Mouse (Mus musculus): ENCODE measurements around the gene Cdcp1.

Gene Cdcp1

GRCm38 (mm10) chr9:123215621-123216440 is at the start of gene Cdcp1:
Gene Cdcp1 (minus strand): TSS chr9:123216038.
- DNase-seq (ENCODE audit: low spot score in 2 of 2): no peak

GRCm38 (mm10) chr9:123260611-123261021 is 44.8 kb upstream of the Cdcp1 start, which contains the start of gene Tmem158:
Gene Tmem158 (minus strand): TSS chr9:123260764.
- peak in 1 of 2 experiments; percentile 63 for DNase-seq (ENCODE audit: low spot score in 2 of 2)

GRCm38 (mm10) chr9:123259896-123260610 is 44.2 kb upstream of the Cdcp1 start:
- peak; percentile 17 to 79 for DNase-seq (ENCODE audit: low spot score in 2 of 2)

GRCm38 (mm10) chr9:123259461-123259895 is 43.6 kb upstream of the Cdcp1 start:
- DNase-seq (ENCODE audit: low spot score in 2 of 2): peak in 1 of 2 experiments; percentile 53

GRCm38 (mm10) chr9:123258796-123259195 is 43.0 kb upstream of the Cdcp1 start:
- no peak for DNase-seq (ENCODE audit: low spot score in 2 of 2)

GRCm38 (mm10) chr9:123255736-123256135 is 39.9 kb upstream of the Cdcp1 start:
- DNase-seq (ENCODE audit: low spot score in 2 of 2): no peak

GRCm38 (mm10) chr9:123247992-123248391 is 32.2 kb upstream of the Cdcp1 start:
- no peak for DNase-seq (ENCODE audit: low spot score in 2 of 2)

- no peak for DNase-seq (ENCODE audit: low spot score in 2 of 2)
These were observed 29.3 kb upstream of the Cdcp1 start for GRCm38 (mm10) chr9:123245146-123245545.

- DNase-seq (ENCODE audit: low spot score in 2 of 2): no peak
These were observed 28.1 kb upstream of the Cdcp1 start for GRCm38 (mm10) chr9:123243988-123244387.

- DNase-seq (ENCODE audit: low spot score in 2 of 2): no peak
These were observed 25.4 kb upstream of the Cdcp1 start for GRCm38 (mm10) chr9:123241191-123241590.

- no peak for DNase-seq (ENCODE audit: low spot score in 2 of 2)
These were observed 24.9 kb upstream of the Cdcp1 start for GRCm38 (mm10) chr9:123240751-123241150.

- DNase-seq (ENCODE audit: low spot score in 2 of 2): no peak
These were observed 24.4 kb upstream of the Cdcp1 start for GRCm38 (mm10) chr9:123240271-123240670.

- no peak for DNase-seq (ENCODE audit: low spot score in 2 of 2)
These were observed 23.8 kb upstream of the Cdcp1 start for GRCm38 (mm10) chr9:123239651-123240050.

- no peak for DNase-seq (ENCODE audit: low spot score in 2 of 2)
These were observed 22.6 kb upstream of the Cdcp1 start for GRCm38 (mm10) chr9:123238256-123239045.

GRCm38 (mm10) chr9:123237739-123238138 is 21.9 kb upstream of the Cdcp1 start:
- no peak for DNase-seq (ENCODE audit: low spot score in 2 of 2)

- DNase-seq (ENCODE audit: low spot score in 2 of 2): no peak
These were observed 19.8 kb upstream of the Cdcp1 start for GRCm38 (mm10) chr9:123235621-123236020.

GRCm38 (mm10) chr9:123229826-123230225 is 14.0 kb upstream of the Cdcp1 start:
- no peak for DNase-seq (ENCODE audit: low spot score in 2 of 2)

GRCm38 (mm10) chr9:123228671-123229070 is 12.8 kb upstream of the Cdcp1 start:
- DNase-seq (ENCODE audit: low spot score in 2 of 2): no peak

GRCm38 (mm10) chr9:123227106-123227750 is 11.4 kb upstream of the Cdcp1 start:
- no peak for DNase-seq (ENCODE audit: low spot score in 2 of 2)

- DNase-seq (ENCODE audit: low spot score in 2 of 2): no peak
These were observed 9.1 kb upstream of the Cdcp1 start for GRCm38 (mm10) chr9:123224863-123225431.

- DNase-seq (ENCODE audit: low spot score in 2 of 2): no peak
These were observed 4.0 kb upstream of the Cdcp1 start for GRCm38 (mm10) chr9:123219826-123220225.
